Comparison of ENCODE assay signal across 10 mouse cellular contexts in the genomic region with DNA sequence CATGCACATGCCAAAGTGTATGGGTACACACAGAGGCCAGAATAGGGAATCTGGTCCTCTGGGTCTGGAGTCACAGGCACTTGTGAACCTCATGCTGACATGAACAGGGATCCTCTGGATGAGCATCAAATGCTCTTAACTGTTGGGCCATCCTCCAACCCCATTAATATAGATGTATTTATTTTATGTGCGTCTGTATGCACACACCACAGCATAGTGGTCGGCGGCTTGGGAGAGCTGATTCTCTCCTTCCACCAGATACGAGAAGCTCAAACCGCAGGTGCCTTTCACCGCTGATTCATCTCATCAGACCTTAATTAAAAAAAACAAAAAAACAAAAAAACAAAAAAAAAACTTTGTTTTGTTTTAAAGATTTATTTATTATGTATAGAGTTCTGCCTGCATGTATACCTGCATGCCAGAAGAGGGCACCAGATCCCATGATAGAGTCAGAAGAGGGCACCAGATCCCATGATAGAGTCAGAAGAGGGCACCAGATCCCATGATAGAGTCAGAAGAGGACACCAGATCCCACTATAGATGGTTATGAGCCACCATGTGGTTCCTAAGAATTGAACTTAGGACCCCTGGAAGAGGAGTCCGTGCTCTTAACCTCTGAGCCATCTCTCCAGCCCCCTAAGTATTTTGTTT.
DNase-seq lines count a peak whose midpoint lies in the region; ATAC-seq and TF ChIP-seq lines count a peak whose summit lies in the region.
"Had no signal": no experiment of that assay in that cellular context is flagged by ENCODE, and none has a peak within 500 bp of the region (broad histone marks: within the 10 kb centered on the region; RNA-seq: fewer than 3 reads in every experiment).

No protein-coding gene starts in this region.

- TF ChIP-seq CTCF in Patski (IDR thresholded peaks at IDR 0.05), result peak; percentile 82

- in situ Hi-C loops in Patski (cut with MboI; ENCODE audit: low pct_unique_long_range_greater_than_20kb), result loop anchor here (5.0 kb wide), 2 partner anchors 91 to 161 kb away; no protein-coding TSS in a partner anchor

- no peak overlapping the region for H3K4me3 ChIP-seq in neural tube, embryonic 14.5 days (ENCODE audit: low read depth, low read length)
- H3K4me3 ChIP-seq: erythroblast, embryonic 14.5 days; liver, embryonic 13.5 days had no signal

- POLR2A ChIA-PET in Patski (lab: Charles Lee), result interaction anchor here (0.6 to 1.8 kb wide), 5 partner anchors 29 to 199 kb away, joined by 3 to 7 read pairs (median 3); a partner anchor contains a TSS

- no peak overlapping the region for H3K27ac ChIP-seq in neural tube, embryonic 14.5 days (ENCODE audit: low read depth, low read length)
- H3K27ac ChIP-seq: liver, embryonic 13.5 days had no signal

- no peaks in the 10 kb centered on the region for H3K27me3 ChIP-seq in Patski
- H3K27me3 ChIP-seq in neural tube, embryonic 14.5 days (ENCODE audit: control insufficient read depth, insufficient read depth, low read length), result no peaks in the 10 kb centered on the region
- H3K27me3 ChIP-seq: liver, embryonic 13.5 days had no signal

- no peak for ATAC-seq in Patski
- peak; percentile 71; the same call in 1 of the 2 replicates for ATAC-seq in neural tube, embryonic 14.5 days (ENCODE audit: low read depth)

- no peaks in the 10 kb centered on the region for H3K9me3 ChIP-seq in neural tube, embryonic 14.5 days (ENCODE audit: control insufficient read depth, low read length)
- H3K9me3 ChIP-seq: liver, embryonic 13.5 days had no signal

- intact Hi-C loops in left cerebral cortex, postnatal 14 days (cut with DNase I), result loop anchor here (2.0 to 5.0 kb wide), 2 partner anchors 76 to 164 kb away; no protein-coding TSS in a partner anchor

- H3K4me1 ChIP-seq in neural tube, embryonic 14.5 days (ENCODE audit: control insufficient read depth, insufficient read depth, low read length), result peaks cover 3% of the 10 kb centered on the region; the same call in 1 of the 2 replicates
- H3K4me1 ChIP-seq: liver, embryonic 13.5 days had no signal

- CTCF ChIA-PET in Patski (lab: Charles Lee), result interaction anchor here (0.6 to 6.5 kb wide), 30 partner anchors 9 to 199 kb away, joined by 3 to 84 read pairs (median 4); a partner anchor contains a TSS

- DNase-seq in left cerebral cortex, postnatal 14 days (ENCODE audit: low spot score in 2 of 2), result peak; percentile 66 to 75
- no peak for DNase-seq in left cerebral cortex, adult 11 months (ENCODE audit: low spot score)
- DNase-seq in CD8-positive naive resting alpha-beta T cell, adult 2 months (ENCODE audit: low read depth in 2 of 2, low spot score in 2 of 2), result peak; percentile 23 to 45
- no peak for DNase-seq in Patski (ENCODE audit: low read depth, low spot score)
- peak; percentile 27 for DNase-seq in embryo, embryonic 11.5 days (ENCODE audit: low read depth, low spot score)
- DNase-seq in kidney, postnatal 10 days, result peak; percentile 73
- DNase-seq in Muller cell, postnatal 12 days (ENCODE audit: inconsistent ontology term), result no peak
- DNase-seq: liver, embryonic 13.5 days had no signal

- no peak overlapping the region for H3K4me2 ChIP-seq in neural tube, embryonic 14.5 days (ENCODE audit: low read depth, low read length)
- H3K4me2 ChIP-seq: liver, embryonic 13.5 days had no signal

- H3K9ac ChIP-seq in neural tube, embryonic 14.5 days (replicated peaks; ENCODE audit: low read depth, low read length), result no peak overlapping the region
- H3K9ac ChIP-seq: liver, embryonic 13.5 days had no signal

- WGBS in neural tube, embryonic 14.5 days, result 68% methylated on average over 7 of the region's 7 CpGs

- H3K36me3 ChIP-seq in neural tube, embryonic 14.5 days (ENCODE audit: control insufficient read depth, insufficient read depth, low read length), result no peaks in the 10 kb centered on the region
- H3K36me3 ChIP-seq: liver, embryonic 13.5 days had no signal

Comparison
In these comparisons a context has a peak if more than half of its experiments do, and no peak if none do; other contexts are left out.
1. DNase-seq: peak in left cerebral cortex, postnatal 14 days (2 of 2), CD8-positive naive resting alpha-beta T cell, adult 2 months (2 of 2), embryo, embryonic 11.5 days (single experiment) and kidney, postnatal 10 days (single experiment); none in left cerebral cortex, adult 11 months (single experiment), Patski (single experiment) and Muller cell, postnatal 12 days (single experiment).